Mouse (Mus musculus): ENCODE results near the gene Olfr243. TPM values are rescaled to one million over a fixed set of nuclear protein-coding genes. Genes with fewer than 3 reads are reported as not detected.
"Not testable (repeated sequence)": the region's sequence is repeated elsewhere in the genome, so short reads cannot be mapped to it uniquely, and the experiment has no call there.

Gene Olfr243
- polyA plus RNA-seq, 1 experiment from 2014 or later = not detected

DNA sequence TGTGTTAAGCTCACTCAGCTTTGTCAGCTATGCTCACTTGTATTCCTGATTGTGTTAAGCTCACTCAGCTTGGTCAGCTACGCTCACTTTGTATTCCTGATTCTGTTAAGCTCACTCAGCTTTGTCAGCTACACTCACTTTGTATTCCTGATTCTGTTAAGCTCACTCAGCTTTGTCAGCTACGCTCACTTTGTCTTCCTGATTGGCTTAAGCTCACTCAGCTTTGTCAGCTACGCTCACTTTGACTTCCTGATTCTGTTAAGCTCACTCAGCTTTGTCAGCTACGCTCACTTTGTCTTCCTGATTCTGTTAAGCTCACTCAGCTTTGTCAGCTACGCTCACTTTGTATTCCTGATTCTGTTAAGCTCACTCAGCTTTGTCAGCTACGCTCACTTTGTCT is 47.7 kb downstream of the Olfr243 start:
- not testable (repeated sequence) for H3K4me3 ChIP-seq (ENCODE audit: low read depth, low read length); H3K27ac ChIP-seq (ENCODE audit: low read length); H3K4me2 ChIP-seq (ENCODE audit: low read length); ATAC-seq; H3K27me3 ChIP-seq (ENCODE audit: control insufficient read depth, insufficient read depth, low read depth, low read length); H3K4me1 ChIP-seq (ENCODE audit: control insufficient read depth, insufficient read depth, low read length); H3K9ac ChIP-seq (ENCODE audit: low read depth, low read length); H3K9me3 ChIP-seq (replicated peaks; ENCODE audit: control insufficient read depth, low read length, poor library complexity, severe bottlenecking); H3K36me3 ChIP-seq (ENCODE audit: control insufficient read depth, insufficient read depth, low read length)
- WGBS = 91% methylated on average over 6 of the region's 6 CpGs

- H3K4me2 ChIP-seq (ENCODE audit: low read length); H3K9ac ChIP-seq (ENCODE audit: low read depth, low read length); H3K4me3 ChIP-seq (ENCODE audit: low read depth, low read length); ATAC-seq; H3K27me3 ChIP-seq (ENCODE audit: control insufficient read depth, insufficient read depth, low read depth, low read length); H3K27ac ChIP-seq (ENCODE audit: low read length); H3K9me3 ChIP-seq (replicated peaks; ENCODE audit: control insufficient read depth, low read length, poor library complexity, severe bottlenecking); H3K4me1 ChIP-seq (ENCODE audit: control insufficient read depth, insufficient read depth, low read length); H3K36me3 ChIP-seq (ENCODE audit: control insufficient read depth, insufficient read depth, low read length): not testable (repeated sequence)
- WGBS = 93% methylated on average over 5 of the region's 6 CpGs
Measured at GRCm38 (mm10) chr7:103767687-103768086, 53.2 kb downstream of the Olfr243 start.

Other genes starting within 250 kb of the Olfr243 start
- not detected in 2 replicates for gene Olfr608, start 244.8 kb upstream of the Olfr243 start, polyA plus RNA-seq (2015; fragmentation: Nextera tagmentation; extraction: Ambion mirVana)
- not detected in 2 replicates for gene Olfr609, start 216.6 kb upstream of the Olfr243 start, polyA plus RNA-seq (2015; fragmentation: Nextera tagmentation; extraction: Ambion mirVana)
- gene Olfr610, start 202.5 kb upstream of the Olfr243 start, polyA plus RNA-seq (2015; fragmentation: Nextera tagmentation; extraction: Ambion mirVana) = not detected in 2 replicates
- not detected in 2 replicates for gene Olfr611, start 193.8 kb upstream of the Olfr243 start, polyA plus RNA-seq (2015; fragmentation: Nextera tagmentation; extraction: Ambion mirVana)
- gene Olfr612, start 172.0 kb upstream of the Olfr243 start, polyA plus RNA-seq (2015; fragmentation: Nextera tagmentation; extraction: Ambion mirVana) = not detected in 2 replicates
- not detected in 2 replicates for gene Olfr613, start 166.6 kb upstream of the Olfr243 start, polyA plus RNA-seq (2015; fragmentation: Nextera tagmentation; extraction: Ambion mirVana)
- gene Olfr615, start 158.6 kb upstream of the Olfr243 start, polyA plus RNA-seq (2015; fragmentation: Nextera tagmentation; extraction: Ambion mirVana) = not detected in 2 replicates
- not detected in 2 replicates for gene Olfr616, start 145.5 kb upstream of the Olfr243 start, polyA plus RNA-seq (2015; fragmentation: Nextera tagmentation; extraction: Ambion mirVana)
- gene Olfr617, start 141.6 kb upstream of the Olfr243 start, polyA plus RNA-seq (2015; fragmentation: Nextera tagmentation; extraction: Ambion mirVana) = not detected in 2 replicates
- 0.15 TPM in 1 of 2 replicates, not detected in the other for gene Olfr618, start 124.6 kb upstream of the Olfr243 start, polyA plus RNA-seq (2015; fragmentation: Nextera tagmentation; extraction: Ambion mirVana)
- gene Olfr619, start 114.1 kb upstream of the Olfr243 start, polyA plus RNA-seq (2015; fragmentation: Nextera tagmentation; extraction: Ambion mirVana) = not detected in 2 replicates
- gene Olfr620, start 102.1 kb upstream of the Olfr243 start, polyA plus RNA-seq (2015; fragmentation: Nextera tagmentation; extraction: Ambion mirVana) = not detected in 2 replicates
- not detected in 2 replicates for gene Olfr622, start 72.0 kb upstream of the Olfr243 start, polyA plus RNA-seq (2015; fragmentation: Nextera tagmentation; extraction: Ambion mirVana)
- gene Olfr623, start 51.0 kb upstream of the Olfr243 start, polyA plus RNA-seq (2015; fragmentation: Nextera tagmentation; extraction: Ambion mirVana) = not detected in 2 replicates
- gene Olfr624, start 43.5 kb upstream of the Olfr243 start, polyA plus RNA-seq (2015; fragmentation: Nextera tagmentation; extraction: Ambion mirVana) = not detected in 2 replicates
- not detected in 2 replicates for gene Olfr625-ps1, start 32.0 kb upstream of the Olfr243 start, polyA plus RNA-seq (2015; fragmentation: Nextera tagmentation; extraction: Ambion mirVana)
- not detected in 2 replicates for gene Olfr628, start 15.7 kb downstream of the Olfr243 start, polyA plus RNA-seq (2015; fragmentation: Nextera tagmentation; extraction: Ambion mirVana)
- gene Olfr629, start 30.3 kb downstream of the Olfr243 start, polyA plus RNA-seq (2015; fragmentation: Nextera tagmentation; extraction: Ambion mirVana) = not detected in 2 replicates
- gene Olfr630, start 42.7 kb downstream of the Olfr243 start, polyA plus RNA-seq (2015; fragmentation: Nextera tagmentation; extraction: Ambion mirVana) = not detected in 2 replicates
- gene Olfr69, start 56.9 kb downstream of the Olfr243 start, polyA plus RNA-seq (2015; fragmentation: Nextera tagmentation; extraction: Ambion mirVana) = not detected in 2 replicates
- gene Olfr68, start 65.0 kb downstream of the Olfr243 start, polyA plus RNA-seq (2015; fragmentation: Nextera tagmentation; extraction: Ambion mirVana) = not detected in 2 replicates
- not detected in 2 replicates for gene Olfr67, start 77.2 kb downstream of the Olfr243 start, polyA plus RNA-seq (2015; fragmentation: Nextera tagmentation; extraction: Ambion mirVana)
- 1,229 and 1,369 TPM in 2 replicates for gene Hbb-bt, start 99.3 kb downstream of the Olfr243 start, polyA plus RNA-seq (2015; fragmentation: Nextera tagmentation; extraction: Ambion mirVana)
- gene Hbb-bs, start 113.4 kb downstream of the Olfr243 start, polyA plus RNA-seq (2015; fragmentation: Nextera tagmentation; extraction: Ambion mirVana) = 4,227 and 4,621 TPM in 2 replicates
- not detected in 2 replicates for gene Hbb-bh2, start 125.8 kb downstream of the Olfr243 start, polyA plus RNA-seq (2015; fragmentation: Nextera tagmentation; extraction: Ambion mirVana)
- gene Hbb-bh1, start 128.5 kb downstream of the Olfr243 start, polyA plus RNA-seq (2015; fragmentation: Nextera tagmentation; extraction: Ambion mirVana) = not detected in 2 replicates
- gene Hbb-y, start 138.5 kb downstream of the Olfr243 start, polyA plus RNA-seq (2015; fragmentation: Nextera tagmentation; extraction: Ambion mirVana) = 6.2 and 23.2 TPM in 2 replicates
- gene Olfr66, start 171.6 kb downstream of the Olfr243 start, polyA plus RNA-seq (2015; fragmentation: Nextera tagmentation; extraction: Ambion mirVana) = not detected in 2 replicates
- gene Olfr64, start 179.8 kb downstream of the Olfr243 start, polyA plus RNA-seq (2015; fragmentation: Nextera tagmentation; extraction: Ambion mirVana) = not detected in 2 replicates
- not detected in 2 replicates for gene Olfr65, start 188.8 kb downstream of the Olfr243 start, polyA plus RNA-seq (2015; fragmentation: Nextera tagmentation; extraction: Ambion mirVana)
- not detected in 2 replicates for gene Olfr631, start 214.2 kb downstream of the Olfr243 start, polyA plus RNA-seq (2015; fragmentation: Nextera tagmentation; extraction: Ambion mirVana)
- not detected in 2 replicates for gene Olfr632, start 219.7 kb downstream of the Olfr243 start, polyA plus RNA-seq (2015; fragmentation: Nextera tagmentation; extraction: Ambion mirVana)
- gene Olfr633, start 229.8 kb downstream of the Olfr243 start, polyA plus RNA-seq (2015; fragmentation: Nextera tagmentation; extraction: Ambion mirVana) = not detected in 2 replicates